Mouse (Mus musculus): Measurements from ENCODE around the gene Kat2b. TPM values are rescaled to one million over a fixed set of nuclear protein-coding genes. Genes with fewer than 3 reads are reported as not detected.
"Not testable (repeated sequence)": the region's sequence is repeated elsewhere in the genome, so short reads cannot be mapped to it uniquely, and the experiment has no call there.

Kat2b gene
- polyA plus RNA-seq (2014; fragmentation: Nextera tagmentation; extraction: Ambion mirVana) = 4.4 and 9.6 TPM in 2 replicates

- no peaks in the 10 kb centered on the region for H3K9me3 ChIP-seq (ENCODE audit: control insufficient read depth, low read length)
- H3K36me3 ChIP-seq (ENCODE audit: control insufficient read depth, insufficient read depth, low read length) = no peaks in the 10 kb centered on the region
- peak within 1 kb of the TSS; percentile 92 for H3K9ac ChIP-seq (ENCODE audit: low read depth, low read length)
- no peaks in the 10 kb centered on the region for H3K27me3 ChIP-seq (ENCODE audit: control insufficient read depth, insufficient read depth, low read length)
- 3% methylated on average over 20 of the region's 20 CpGs for WGBS
- no peak for ATAC-seq (ENCODE audit: low FRiP score)
- H3K4me2 ChIP-seq (replicated peaks; ENCODE audit: low read depth, low read length) = peak within 1 kb of the TSS; percentile 81
- H3K4me3 ChIP-seq (ENCODE audit: low read depth, low read length) = peak within 1 kb of the TSS; percentile 67
- H3K4me1 ChIP-seq (replicated peaks; ENCODE audit: control insufficient read depth, insufficient read depth, low read length) = peaks cover 3% of the 10 kb centered on the region
- peak; percentile 58 for DNase-seq (ENCODE audit: low spot score)
- H3K27ac ChIP-seq (ENCODE audit: low read depth, low read length) = peak within 1 kb of the TSS; percentile 97
These were observed at the start of gene Kat2b for GRCm38 (mm10) chr17:53566161-53566918. Gene Kat2b (plus strand): TSS chr17:53566861.

DNA sequence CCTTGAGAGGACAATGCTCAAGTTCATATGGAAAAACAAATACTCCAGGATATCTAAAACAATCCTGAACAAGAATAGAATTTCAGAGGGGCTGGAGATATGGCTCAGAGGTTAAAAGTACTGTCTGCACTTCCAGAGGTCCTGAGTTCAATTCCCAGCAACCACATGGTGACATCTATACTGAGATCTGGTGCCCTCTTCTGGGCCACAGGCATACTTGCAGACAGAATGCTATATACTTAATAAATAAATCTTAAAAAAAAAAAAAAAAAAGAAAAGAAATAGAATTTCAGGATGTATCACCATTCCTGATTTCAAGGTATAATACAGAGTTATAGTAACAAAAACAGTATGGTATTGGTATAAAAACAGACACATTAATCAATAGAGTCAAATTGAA, 47.3 kb upstream of the Kat2b start:
- Histone ChIP-seq H3K9me3 (ENCODE audit: control insufficient read depth, low read length) (no peaks in the 10 kb centered on the region), H3K4me1 (replicated peaks; ENCODE audit: control insufficient read depth, insufficient read depth, low read length) (no peaks in the 10 kb centered on the region)
- ATAC-seq (ENCODE audit: low FRiP score) = no peak

DNA sequence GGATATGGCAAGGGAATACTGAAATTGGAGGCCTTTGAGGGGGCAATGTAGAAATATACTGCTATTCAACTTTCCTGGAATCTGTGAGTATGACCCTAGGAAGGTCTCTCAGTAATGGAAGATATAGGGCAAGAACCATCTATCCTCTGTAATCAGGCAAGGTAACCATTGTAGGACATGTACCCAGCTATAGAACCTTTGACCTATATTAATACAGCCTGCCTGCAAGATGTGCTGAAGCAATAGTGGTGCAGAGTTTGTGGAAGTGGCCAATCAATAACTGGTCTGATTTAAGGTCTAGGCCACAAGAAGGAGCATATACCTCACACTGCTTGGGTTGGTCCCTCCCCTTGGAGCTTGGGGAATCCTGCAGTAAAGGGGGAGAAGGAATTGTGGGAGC, 46.2 kb upstream of the Kat2b start:
- Histone ChIP-seq H3K9ac (ENCODE audit: low read depth, low read length) (no peak overlapping the region), H3K36me3 (ENCODE audit: control insufficient read depth, insufficient read depth, low read length) (no peaks in the 10 kb centered on the region), H3K4me1 (replicated peaks; ENCODE audit: control insufficient read depth, insufficient read depth, low read length) (no peaks in the 10 kb centered on the region), H3K27me3 (ENCODE audit: control insufficient read depth, insufficient read depth, low read length) (no peaks in the 10 kb centered on the region), H3K4me2 (replicated peaks; ENCODE audit: low read depth, low read length) (no peak overlapping the region), H3K9me3 (ENCODE audit: control insufficient read depth, low read length) (no peaks in the 10 kb centered on the region), H3K27ac (ENCODE audit: low read depth, low read length) (no peak overlapping the region), H3K4me3 (ENCODE audit: low read depth, low read length) (no peak overlapping the region)
- ATAC-seq (ENCODE audit: low FRiP score) (no peak), DNase-seq (ENCODE audit: low spot score) (no peak)

More for the DNA sequence above, 47.3 kb upstream of the Kat2b start:
- Histone ChIP-seq H3K36me3 (ENCODE audit: control insufficient read depth, insufficient read depth, low read length) (no peaks in the 10 kb centered on the region), H3K27ac (ENCODE audit: low read depth, low read length) (no peak overlapping the region), H3K4me2 (replicated peaks; ENCODE audit: low read depth, low read length) (no peak overlapping the region), H3K9ac (ENCODE audit: low read depth, low read length) (no peak overlapping the region), H3K27me3 (ENCODE audit: control insufficient read depth, insufficient read depth, low read length) (no peaks in the 10 kb centered on the region), H3K4me3 (ENCODE audit: low read depth, low read length) (no peak overlapping the region)
- no peak for DNase-seq (ENCODE audit: low spot score)

DNA sequence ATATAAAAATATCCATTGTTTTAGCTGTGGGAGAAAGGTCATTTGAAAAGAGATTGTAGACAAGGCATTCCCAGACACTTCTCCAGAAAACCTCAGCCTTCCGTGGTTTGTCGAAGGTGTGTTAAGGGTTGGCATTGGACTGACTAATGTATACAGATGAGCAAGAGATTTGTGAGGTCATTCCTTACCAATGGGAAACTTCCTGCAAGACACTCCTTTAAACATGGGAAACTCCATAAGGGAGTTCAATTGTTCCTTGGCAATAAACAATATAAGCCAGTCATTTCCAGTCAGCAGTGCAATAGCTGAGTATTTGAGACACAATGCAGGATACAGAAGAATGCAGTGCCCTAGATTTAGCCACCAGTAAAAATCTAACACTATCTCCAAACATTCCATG, 38.6 kb upstream of the Kat2b start:
- 90% methylated on average over 2 of the region's 2 CpGs for WGBS
- H3K4me2 ChIP-seq (replicated peaks; ENCODE audit: low read depth, low read length) = no peak overlapping the region
- H3K27ac ChIP-seq (ENCODE audit: low read depth, low read length) = no peak overlapping the region
- H3K9me3 ChIP-seq (ENCODE audit: control insufficient read depth, low read length) = no peaks in the 10 kb centered on the region
- H3K4me1 ChIP-seq (replicated peaks; ENCODE audit: control insufficient read depth, insufficient read depth, low read length) = no peaks in the 10 kb centered on the region
- H3K36me3 ChIP-seq (ENCODE audit: control insufficient read depth, insufficient read depth, low read length) = no peaks in the 10 kb centered on the region
- no peak for DNase-seq (ENCODE audit: low spot score)
- H3K9ac ChIP-seq (ENCODE audit: low read depth, low read length) = no peak overlapping the region
- ATAC-seq (ENCODE audit: low FRiP score) = no peak
- no peaks in the 10 kb centered on the region for H3K27me3 ChIP-seq (ENCODE audit: control insufficient read depth, insufficient read depth, low read length)
- no peak overlapping the region for H3K4me3 ChIP-seq (ENCODE audit: low read depth, low read length)

DNA sequence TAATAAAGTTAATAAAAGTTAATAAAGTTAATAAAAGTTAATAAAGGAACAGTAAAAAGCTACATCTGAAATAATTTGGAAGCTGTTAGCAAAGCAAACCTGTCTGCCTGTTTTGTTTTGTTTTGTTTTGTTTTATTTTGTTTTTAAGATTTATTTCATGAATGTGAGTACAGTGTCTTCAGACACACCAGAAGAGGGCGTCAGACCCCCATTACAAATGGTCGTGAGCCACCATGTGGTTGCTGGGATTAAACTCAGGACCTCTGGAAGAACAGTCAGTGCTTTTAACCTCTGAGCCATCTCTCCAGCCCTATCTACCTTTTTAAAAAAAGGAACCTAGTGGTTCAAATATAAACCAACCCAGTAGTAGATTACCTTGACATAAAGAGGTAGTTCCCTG, 35.5 kb upstream of the Kat2b start:
- H3K9ac ChIP-seq (ENCODE audit: low read depth, low read length) = no peak overlapping the region
- ATAC-seq (ENCODE audit: low FRiP score) (no peak), DNase-seq (ENCODE audit: low spot score) (no peak)
- H3K27ac ChIP-seq (ENCODE audit: low read depth, low read length) = no peak overlapping the region
- H3K4me3 ChIP-seq (ENCODE audit: low read depth, low read length) = no peak overlapping the region
- no peaks in the 10 kb centered on the region for H3K4me1 ChIP-seq (replicated peaks; ENCODE audit: control insufficient read depth, insufficient read depth, low read length)
- H3K4me2 ChIP-seq (replicated peaks; ENCODE audit: low read depth, low read length) = no peak overlapping the region
- WGBS = 51% methylated on average over 2 of the region's 2 CpGs
- H3K9me3 ChIP-seq (ENCODE audit: control insufficient read depth, low read length) = no peaks in the 10 kb centered on the region
- no peaks in the 10 kb centered on the region for H3K27me3 ChIP-seq (ENCODE audit: control insufficient read depth, insufficient read depth, low read length)
- H3K36me3 ChIP-seq (ENCODE audit: control insufficient read depth, insufficient read depth, low read length) = no peaks in the 10 kb centered on the region

- no peak for ATAC-seq (ENCODE audit: low FRiP score)
- Histone ChIP-seq H3K9ac (ENCODE audit: low read depth, low read length) (no peak overlapping the region), H3K4me2 (replicated peaks; ENCODE audit: low read depth, low read length) (no peak overlapping the region), H3K36me3 (ENCODE audit: control insufficient read depth, insufficient read depth, low read length) (no peaks in the 10 kb centered on the region), H3K9me3 (ENCODE audit: control insufficient read depth, low read length) (no peaks in the 10 kb centered on the region), H3K27ac (ENCODE audit: low read depth, low read length) (no peak overlapping the region), H3K4me1 (replicated peaks; ENCODE audit: control insufficient read depth, insufficient read depth, low read length) (no peaks in the 10 kb centered on the region), H3K27me3 (ENCODE audit: control insufficient read depth, insufficient read depth, low read length) (no peaks in the 10 kb centered on the region), H3K4me3 (ENCODE audit: low read depth, low read length) (no peak overlapping the region)
- DNase-seq (ENCODE audit: low spot score) = no peak
- WGBS = 84% methylated on average over 2 of the region's 2 CpGs
These were observed 34.2 kb upstream of the Kat2b start for GRCm38 (mm10) chr17:53532425-53532824.

DNA sequence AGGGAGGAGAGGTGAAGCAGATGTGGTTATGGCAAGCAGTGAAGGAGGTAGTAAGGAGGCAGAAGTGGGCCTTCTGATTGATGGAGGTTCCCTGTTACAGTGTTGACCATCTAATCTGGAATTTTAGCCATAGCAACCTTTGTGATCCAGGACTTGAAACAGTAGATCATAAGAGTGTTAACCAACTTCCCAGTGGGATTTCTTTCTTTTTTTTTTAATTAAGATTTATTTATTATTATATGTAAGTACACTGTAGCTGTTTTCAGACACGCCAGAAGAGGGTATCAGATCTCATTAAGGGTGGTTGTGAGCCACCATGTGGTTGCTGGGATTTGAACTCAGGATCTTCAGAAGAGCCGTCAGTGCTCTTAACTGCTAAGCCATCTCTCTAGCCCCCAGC, 27.3 kb upstream of the Kat2b start, which contains the start of gene Pp2d1:
Pp2d1 (minus strand) TSS at position 101 of the 400 bp plus-strand sequence.
- 88% methylated on average over 2 of the region's 2 CpGs for WGBS
- not testable (repeated sequence) for H3K36me3 ChIP-seq (ENCODE audit: control insufficient read depth, insufficient read depth, low read length); H3K9ac ChIP-seq (ENCODE audit: low read depth, low read length); ATAC-seq (ENCODE audit: low FRiP score); H3K4me3 ChIP-seq (ENCODE audit: low read depth, low read length); H3K4me2 ChIP-seq (replicated peaks; ENCODE audit: low read depth, low read length); H3K9me3 ChIP-seq (ENCODE audit: control insufficient read depth, low read length); H3K27ac ChIP-seq (ENCODE audit: low read depth, low read length); H3K4me1 ChIP-seq (replicated peaks; ENCODE audit: control insufficient read depth, insufficient read depth, low read length); H3K27me3 ChIP-seq (ENCODE audit: control insufficient read depth, insufficient read depth, low read length); DNase-seq (ENCODE audit: low spot score)

DNA sequence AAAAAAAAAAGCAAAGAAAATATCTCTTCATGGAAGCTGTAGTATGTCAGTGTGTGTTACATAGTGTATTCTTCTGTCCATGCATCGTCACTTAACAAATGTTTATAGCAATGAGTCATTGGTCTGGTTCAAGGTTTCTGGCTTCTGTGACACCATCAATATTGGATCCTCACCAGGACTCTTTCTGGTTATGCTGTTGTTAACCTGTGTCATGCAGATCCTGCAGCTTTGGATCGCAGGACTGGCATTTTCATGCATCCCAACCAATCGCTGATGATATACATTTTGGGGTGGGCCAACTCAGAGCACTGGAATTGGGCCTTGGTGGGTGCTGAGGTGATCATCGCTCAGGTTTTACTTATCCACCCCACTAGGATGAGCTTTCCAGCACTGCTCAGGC, 24.1 kb upstream of the Kat2b start:
- 95% methylated on average over 4 of the region's 4 CpGs for WGBS
- no peaks in the 10 kb centered on the region for H3K36me3 ChIP-seq (ENCODE audit: control insufficient read depth, insufficient read depth, low read length)
- no peaks in the 10 kb centered on the region for H3K9me3 ChIP-seq (ENCODE audit: control insufficient read depth, low read length)
- no peak overlapping the region for H3K9ac ChIP-seq (ENCODE audit: low read depth, low read length)
- no peak for ATAC-seq (ENCODE audit: low FRiP score)
- H3K4me2 ChIP-seq (replicated peaks; ENCODE audit: low read depth, low read length) = no peak overlapping the region
- no peak overlapping the region for H3K27ac ChIP-seq (ENCODE audit: low read depth, low read length)
- DNase-seq (ENCODE audit: low spot score) = no peak
- no peak overlapping the region for H3K4me3 ChIP-seq (ENCODE audit: low read depth, low read length)
- H3K4me1 ChIP-seq (replicated peaks; ENCODE audit: control insufficient read depth, insufficient read depth, low read length) = no peaks in the 10 kb centered on the region
- H3K27me3 ChIP-seq (ENCODE audit: control insufficient read depth, insufficient read depth, low read length) = no peaks in the 10 kb centered on the region

DNA sequence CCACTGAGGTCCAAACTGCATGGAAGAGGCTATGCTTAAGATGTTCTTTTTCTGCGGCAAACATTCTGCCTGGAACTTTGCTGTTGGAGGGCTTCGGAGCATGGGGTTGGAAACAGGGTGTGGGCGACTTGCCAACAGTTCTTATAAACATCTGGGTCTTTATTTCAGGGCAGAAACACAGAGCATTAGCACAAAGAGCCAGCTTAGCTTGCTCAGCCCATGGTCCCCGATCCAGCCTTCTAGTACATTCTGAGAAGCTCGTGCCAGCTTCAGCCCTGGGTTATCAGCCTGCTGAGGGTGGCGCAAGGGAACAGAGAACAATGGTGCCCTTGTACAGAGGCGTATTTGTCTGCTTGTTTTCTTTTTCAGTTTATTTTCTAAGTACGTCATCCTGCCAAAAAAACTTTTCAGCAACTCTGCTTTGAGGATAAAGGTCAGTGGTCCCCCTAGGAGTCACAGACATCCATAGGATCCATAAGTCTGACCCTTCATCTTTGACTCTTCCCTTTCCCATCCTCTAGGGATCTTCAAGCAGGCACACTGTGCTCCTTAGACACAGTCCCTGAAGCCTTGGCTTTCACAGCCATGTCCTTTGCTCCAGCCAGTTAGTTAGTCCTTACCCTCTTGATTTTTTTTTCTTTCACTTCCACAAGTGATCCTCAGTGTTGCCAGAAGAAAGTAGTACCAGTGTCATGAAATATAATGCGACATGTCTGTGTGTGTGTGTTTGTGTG, 22.9 kb upstream of the Kat2b start:
- no peaks in the 10 kb centered on the region for H3K4me1 ChIP-seq (replicated peaks; ENCODE audit: control insufficient read depth, insufficient read depth, low read length)
- H3K4me2 ChIP-seq (replicated peaks; ENCODE audit: low read depth, low read length) = no peak overlapping the region
- WGBS = 75% methylated on average over 9 of the region's 9 CpGs
- no peaks in the 10 kb centered on the region for H3K27me3 ChIP-seq (ENCODE audit: control insufficient read depth, insufficient read depth, low read length)
- ATAC-seq (ENCODE audit: low FRiP score) = no peak
- no peak overlapping the region for H3K4me3 ChIP-seq (ENCODE audit: low read depth, low read length)
- no peak for DNase-seq (ENCODE audit: low spot score)
- H3K36me3 ChIP-seq (ENCODE audit: control insufficient read depth, insufficient read depth, low read length) = no peaks in the 10 kb centered on the region
- H3K9ac ChIP-seq (ENCODE audit: low read depth, low read length) = no peak overlapping the region
- H3K27ac ChIP-seq (ENCODE audit: low read depth, low read length) = no peak overlapping the region
- no peaks in the 10 kb centered on the region for H3K9me3 ChIP-seq (ENCODE audit: control insufficient read depth, low read length)
